Mouse (Mus musculus) midbrain, embryonic 16.5 days (tissue): ENCODE measurements around the gene Dpep2nb. TPM values are rescaled to one million over a fixed set of nuclear protein-coding genes. Genes with fewer than 3 reads are reported as not detected.

Experiments
- ATAC-seq: fragments of 200-750 bp; cut with Nextera tagmentation; 2 replicates; pipeline ENCODE4 v1.8.0; 2017; ENCODE audit warnings: moderate TSS enrichment
- H3K27ac ChIP-seq: fragments of 300-500 bp; sonication (generic); 2 replicates; pipeline ENCODE4 v1.5.1; 2014; ENCODE audit warnings: mild to moderate bottlenecking, low read length, mixed read lengths
- H3K27me3 ChIP-seq: fragments of 300-500 bp; sonication (generic); 2 replicates; pipeline ENCODE4 v1.6.1; 2014; ENCODE audit warnings: low read depth, low read length, mixed read lengths; ENCODE audit not compliant: control insufficient read depth, insufficient read depth
- H3K36me3 ChIP-seq: fragments of 300-500 bp; sonication (generic); 2 replicates; pipeline ENCODE4 v1.6.1; 2014; ENCODE audit warnings: mild to moderate bottlenecking, low read length, moderate library complexity, mixed read lengths; ENCODE audit not compliant: control insufficient read depth, insufficient read depth
- H3K4me1 ChIP-seq: fragments of 300-500 bp; sonication (generic); 2 replicates; pipeline ENCODE4 v1.6.1; 2014; ENCODE audit warnings: mild to moderate bottlenecking, low read length, mixed read lengths; ENCODE audit not compliant: control insufficient read depth, insufficient read depth
- H3K4me2 ChIP-seq: fragments of 300-500 bp; sonication (generic); 2 replicates; pipeline ENCODE4 v1.6.1; 2014; ENCODE audit warnings: mild to moderate bottlenecking, low read length, mixed read lengths
- H3K4me3 ChIP-seq: fragments of 300-500 bp; sonication (generic); 2 replicates; pipeline ENCODE4 v1.5.1; 2014; ENCODE audit warnings: low read depth, mild to moderate bottlenecking, low read length, moderate library complexity, mixed read lengths
- H3K9ac ChIP-seq: fragments of 300-500 bp; sonication (generic); 2 replicates; pipeline ENCODE4 v1.6.1; 2014; ENCODE audit warnings: low read depth, low read length, mixed read lengths
- H3K9me3 ChIP-seq: fragments of 300-500 bp; sonication (generic); replicated peaks from 2 replicates; pipeline ENCODE4 v1.6.1; 2014; ENCODE audit warnings: mild to moderate bottlenecking, low read length, mixed read lengths; ENCODE audit not compliant: control insufficient read depth, poor library complexity, severe bottlenecking
- WGBS: fragments of 180-500 bp; shearing (Covaris S2); extraction: QIAGEN DNeasy Blood & Tissue Kit; methylation state at CpG from one replicate; pipeline ENCODE4 v1.1.7; 2014; 5-methylcytosine and 5-hydroxymethylcytosine counted together
- microRNA-seq: library from miRNA; unstranded; fragments of <30 nt; microRNA quantifications from one replicate; pipeline ENCODE4, GENCODE M21; 2017
- polyA plus RNA-seq: library from polyadenylated mRNA; unstranded; fragments of >200 nt; fragmentation: Nextera tagmentation; extraction: Ambion mirVana; gene quantifications from 2 replicates; pipeline ENCODE4 v1.2.1, GENCODE M21; 2015

Gene Dpep2nb
- polyA plus RNA-seq, 1 experiment from 2014 or later: 0.25 TPM

GRCm38 (mm10) chr8:105961101-105961500, 44.7 kb downstream of the Dpep2nb start:
- no peak overlapping the region for H3K9ac ChIP-seq
- no peaks in the 10 kb centered on the region for H3K9me3 ChIP-seq
- no peak overlapping the region for H3K4me3 ChIP-seq
- no peak overlapping the region for H3K27ac ChIP-seq
- WGBS: 76% methylated on average over 14 of the region's 14 CpGs
- H3K4me1 ChIP-seq: peaks cover 8% of the 10 kb centered on the region
- H3K4me2 ChIP-seq: no peak overlapping the region
- no peak for ATAC-seq
- no peaks in the 10 kb centered on the region for H3K36me3 ChIP-seq
- peaks cover 16% of the 10 kb centered on the region for H3K27me3 ChIP-seq

- H3K36me3 ChIP-seq: no peaks in the 10 kb centered on the region
- H3K4me2 ChIP-seq: no peak overlapping the region
- no peaks in the 10 kb centered on the region for H3K9me3 ChIP-seq
- H3K27me3 ChIP-seq: no peaks in the 10 kb centered on the region; the same call in 1 of the 2 replicates
- H3K4me1 ChIP-seq: no peaks in the 10 kb centered on the region
- no peak overlapping the region for H3K27ac ChIP-seq
- no peak overlapping the region for H3K9ac ChIP-seq
- H3K4me3 ChIP-seq: no peak overlapping the region
- no peak for ATAC-seq
- 85% methylated on average over 7 of the region's 7 CpGs for WGBS
Observed at GRCm38 (mm10) chr8:105959350-105959749, 46.4 kb downstream of the Dpep2nb start.

- H3K36me3 ChIP-seq: no peaks in the 10 kb centered on the region
- no peaks in the 10 kb centered on the region for H3K4me1 ChIP-seq
- no peaks in the 10 kb centered on the region for H3K9me3 ChIP-seq
- no peak overlapping the region for H3K9ac ChIP-seq
- no peaks in the 10 kb centered on the region for H3K27me3 ChIP-seq
- H3K4me3 ChIP-seq: no peak overlapping the region
- no peak for ATAC-seq
- H3K27ac ChIP-seq: no peak overlapping the region
- WGBS: 65% methylated on average over 3 of the region's 4 CpGs
- no peak overlapping the region for H3K4me2 ChIP-seq
Observed at GRCm38 (mm10) chr8:105957813-105958212, 48.0 kb downstream of the Dpep2nb start.

- ATAC-seq: no peak
- no peak overlapping the region for H3K4me3 ChIP-seq
- H3K4me1 ChIP-seq: no peaks in the 10 kb centered on the region
- no peaks in the 10 kb centered on the region for H3K27me3 ChIP-seq
- 92% methylated on average over 4 of the region's 4 CpGs for WGBS
- H3K9ac ChIP-seq: no peak overlapping the region
- H3K36me3 ChIP-seq: no peaks in the 10 kb centered on the region
- H3K9me3 ChIP-seq: no peaks in the 10 kb centered on the region
- H3K4me2 ChIP-seq: no peak overlapping the region
- no peak overlapping the region for H3K27ac ChIP-seq
Observed at GRCm38 (mm10) chr8:105956556-105956955, 49.2 kb downstream of the Dpep2nb start.

GRCm38 (mm10) chr8:105951057-105951659, 54.6 kb downstream of the Dpep2nb start:
- Histone ChIP-seq H3K36me3 (no peaks in the 10 kb centered on the region), H3K9me3 (no peaks in the 10 kb centered on the region), H3K4me1 (no peaks in the 10 kb centered on the region), H3K27me3 (no peaks in the 10 kb centered on the region), H3K4me2 (no peak overlapping the region), H3K4me3 (no peak overlapping the region), H3K9ac (no peak overlapping the region), H3K27ac (peak overlapping the region; percentile 70)
- peak; percentile 83 for ATAC-seq
- 74% methylated on average over 7 of the region's 7 CpGs for WGBS

- Histone ChIP-seq H3K27ac (no peak overlapping the region), H3K4me2 (no peak overlapping the region), H3K9ac (no peak overlapping the region), H3K4me3 (no peak overlapping the region), H3K4me1 (no peaks in the 10 kb centered on the region), H3K27me3 (no peaks in the 10 kb centered on the region), H3K9me3 (no peaks in the 10 kb centered on the region), H3K36me3 (no peaks in the 10 kb centered on the region)
- WGBS: 69% methylated on average over 10 of the region's 10 CpGs
- ATAC-seq: peak; percentile 59
Observed at GRCm38 (mm10) chr8:105949350-105949749, 56.4 kb downstream of the Dpep2nb start.

Small RNA genes within 50 kb of the gene (microRNA-seq; reads per million reads assigned to microRNA genes)
- not detected for gene Mir7074

Other genes with a start within 250 kb of the Dpep2nb start
- 94.0 and 95.6 TPM in 2 replicates for gene Gfod2, start 247.3 kb downstream of the Dpep2nb start, polyA plus RNA-seq
- gene Ranbp10, start 178.6 kb downstream of the Dpep2nb start, polyA plus RNA-seq: 9.6 and 12.6 TPM in 2 replicates
- 0.77 and 0.93 TPM in 2 replicates for gene Tsnaxip1, start 178.2 kb downstream of the Dpep2nb start, polyA plus RNA-seq
- gene Cenpt, start 152.7 kb downstream of the Dpep2nb start, polyA plus RNA-seq: 45.9 and 59.5 TPM in 2 replicates
- gene Thap11, start 150.8 kb downstream of the Dpep2nb start, polyA plus RNA-seq: 50.6 and 53.4 TPM in 2 replicates
- 146 and 153 TPM in 2 replicates for gene Nutf2, start 145.4 kb downstream of the Dpep2nb start, polyA plus RNA-seq
- gene Edc4, start 125.1 kb downstream of the Dpep2nb start, polyA plus RNA-seq: 55.5 and 56.9 TPM in 2 replicates
- gene Nrn1l, start 112.4 kb downstream of the Dpep2nb start, polyA plus RNA-seq: 0.53 TPM in 1 of 2 replicates, not detected in the other
- 10.6 and 10.8 TPM in 2 replicates for gene Pskh1, start 105.5 kb downstream of the Dpep2nb start, polyA plus RNA-seq
- gene Ctrl, start 72.1 kb downstream of the Dpep2nb start, polyA plus RNA-seq: 4.5 and 4.9 TPM in 2 replicates
- gene Psmb10, start 67.5 kb downstream of the Dpep2nb start, polyA plus RNA-seq: 59.6 and 71.2 TPM in 2 replicates
- 1.3 and 3.0 TPM in 2 replicates for gene Lcat, start 62.6 kb downstream of the Dpep2nb start, polyA plus RNA-seq
- gene Slc12a4, start 39.9 kb downstream of the Dpep2nb start, polyA plus RNA-seq: 7.6 and 10.6 TPM in 2 replicates
- gene Dpep3, start 26.5 kb downstream of the Dpep2nb start, polyA plus RNA-seq: not detected in 2 replicates
- gene Dus2, start 14.6 kb downstream of the Dpep2nb start, polyA plus RNA-seq: 29.4 and 29.8 TPM in 2 replicates
- gene Ddx28, start 5.9 kb upstream of the Dpep2nb start, polyA plus RNA-seq: 20.3 and 21.5 TPM in 2 replicates
- gene Nfatc3, start 52.9 kb upstream of the Dpep2nb start, polyA plus RNA-seq: 2.1 and 3.2 TPM in 2 replicates
- 0.14 and 0.29 TPM in 2 replicates for gene Esrp2, start 131.0 kb upstream of the Dpep2nb start, polyA plus RNA-seq
- gene Pla2g15, start 144.4 kb upstream of the Dpep2nb start, polyA plus RNA-seq: 24.5 and 25.2 TPM in 2 replicates
- gene Slc7a6, start 162.9 kb upstream of the Dpep2nb start, polyA plus RNA-seq: 41.8 and 53.5 TPM in 2 replicates
- 30.8 and 33.1 TPM in 2 replicates for gene Slc7a6os, start 205.0 kb upstream of the Dpep2nb start, polyA plus RNA-seq
- 60.9 and 61.5 TPM in 2 replicates for gene Prmt7, start 205.0 kb upstream of the Dpep2nb start, polyA plus RNA-seq